Mouse (Mus musculus) gastrocnemius, adult 18-20 months (tissue): ENCODE measurements around the gene Zfp618. TPM values are rescaled to one million over a fixed set of nuclear protein-coding genes. Genes with fewer than 3 reads are reported as not detected.

Experiments
- DNase-seq: peaks from one replicate; pipeline ENCODE4 v3.0.0; 2021; ENCODE audit warnings: low spot score
- total RNA-seq, 2 experiments: library from RNA; stranded (reverse); gene quantifications; 2 replicates each; pipeline ENCODE4 v1.2.3; 2021

The Zfp618 gene
- total RNA-seq, 2 experiments from 2014 or later, result 0.18 to 0.28 TPM

DNA sequence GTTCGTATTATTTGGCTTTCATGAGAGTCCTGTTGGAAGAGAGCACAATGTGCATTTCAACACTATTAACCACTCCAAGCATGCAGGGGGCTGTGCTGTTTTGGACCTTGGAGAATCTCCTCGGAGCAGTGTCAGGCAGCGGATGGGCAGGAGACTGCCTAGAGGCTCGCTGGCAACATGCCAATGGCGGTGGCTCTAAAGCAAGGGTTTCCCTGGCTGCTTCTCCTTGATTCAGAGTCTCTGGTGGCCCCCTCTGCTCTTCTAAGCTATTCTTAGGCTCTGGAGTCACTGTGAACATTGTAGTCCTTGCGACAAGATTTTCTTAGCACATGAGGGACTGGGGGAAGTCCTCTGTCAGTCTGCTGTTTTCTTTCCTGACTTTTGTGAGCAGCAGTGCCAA, 33.5 kb downstream of the Zfp618 start:
- peak; percentile 11 for DNase-seq

DNA sequence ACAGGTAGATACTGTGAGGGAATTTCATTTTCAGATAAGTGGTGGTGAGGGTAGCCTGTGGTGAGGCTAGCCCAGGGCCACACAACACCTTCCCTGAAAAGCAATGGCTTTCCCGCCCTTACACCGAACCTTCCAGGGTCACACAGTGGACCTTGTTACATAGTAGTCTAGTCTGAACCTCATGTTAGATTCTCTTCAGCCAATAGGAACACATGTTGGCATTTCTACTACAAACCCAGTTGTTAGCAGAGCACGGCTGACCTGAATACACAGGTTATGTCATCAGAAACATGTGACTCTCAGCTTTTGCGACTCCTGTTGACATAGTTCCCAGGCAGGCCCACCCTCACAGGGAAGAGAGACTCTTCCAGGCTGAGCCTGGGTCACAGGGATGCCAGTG, 33.9 kb downstream of the Zfp618 start:
- DNase-seq, result no peak

DNA sequence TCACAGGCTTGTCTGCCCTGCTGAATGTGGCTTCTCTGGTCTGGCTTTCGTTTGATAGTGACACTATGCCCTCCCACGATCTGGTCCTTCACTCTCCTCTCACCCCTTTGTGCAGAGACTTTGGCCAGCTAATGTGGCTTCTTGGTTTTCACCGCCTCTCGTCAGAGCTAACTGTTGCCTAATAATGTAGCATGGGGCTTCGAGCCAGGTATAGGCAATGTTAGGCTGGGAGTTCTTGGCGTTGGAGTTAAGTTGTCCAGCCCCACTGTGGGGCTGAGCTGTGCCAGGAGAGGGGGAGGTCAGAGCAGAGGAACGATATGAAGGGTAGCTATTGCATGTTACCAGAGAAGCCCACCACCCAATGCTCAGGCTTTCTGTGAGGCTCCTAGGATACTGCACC, 34.5 kb downstream of the Zfp618 start:
- no peak for DNase-seq

DNA sequence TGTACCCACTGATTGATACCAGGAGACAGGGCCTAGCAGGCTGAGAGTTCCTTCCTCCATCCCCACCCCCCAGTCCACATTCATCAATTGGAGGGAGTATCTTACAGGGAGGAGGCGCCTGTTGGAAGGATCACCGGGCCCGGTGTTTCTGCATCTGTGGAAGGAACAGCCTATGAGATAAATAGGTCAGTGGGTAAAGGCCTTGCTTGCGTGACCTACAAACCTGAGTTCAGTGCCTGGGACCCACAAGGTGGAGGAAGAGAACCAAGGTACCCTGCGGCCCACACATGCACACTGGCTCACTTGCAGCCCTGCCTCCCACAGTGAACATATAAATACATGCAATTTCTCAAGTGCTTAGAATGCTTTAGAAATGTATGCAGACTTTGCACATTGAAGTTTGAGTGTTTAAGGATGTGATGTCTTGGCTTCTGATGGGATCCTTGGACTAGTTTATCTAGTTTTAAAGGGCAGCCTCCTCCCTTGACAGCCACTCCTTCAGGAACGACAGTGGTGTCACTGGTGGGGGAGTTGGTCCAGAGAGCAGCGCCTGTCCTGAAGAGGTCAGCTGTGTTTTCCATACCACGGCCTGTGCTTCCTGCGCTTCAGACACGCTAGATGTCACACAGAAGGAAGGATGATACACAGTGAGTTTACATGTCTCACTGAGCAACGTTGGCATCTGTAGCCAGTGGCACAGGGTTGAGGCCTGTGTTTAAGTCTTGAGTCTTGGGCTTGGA, 35.1 kb downstream of the Zfp618 start:
- DNase-seq, result no peak

DNA sequence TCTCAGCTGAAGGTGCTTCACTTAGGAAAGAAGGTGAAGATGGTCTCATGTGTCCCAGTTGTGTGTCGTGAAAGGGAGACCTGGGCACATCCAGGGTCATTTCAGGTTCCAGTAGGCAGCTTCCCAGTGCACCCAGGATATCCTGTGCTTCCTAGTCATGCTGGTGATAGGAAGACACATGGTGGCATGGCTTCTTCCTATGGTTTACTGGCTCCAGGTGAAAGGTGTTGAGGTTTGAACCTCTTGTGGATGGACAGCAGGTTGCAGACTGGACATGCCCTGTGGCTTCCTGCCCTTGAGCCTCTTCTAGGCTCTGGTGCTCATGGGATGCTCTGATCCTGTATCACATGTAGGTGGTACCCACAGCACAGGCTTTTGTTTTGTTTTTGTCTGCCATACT, 37.0 kb downstream of the Zfp618 start:
- no peak for DNase-seq

DNA sequence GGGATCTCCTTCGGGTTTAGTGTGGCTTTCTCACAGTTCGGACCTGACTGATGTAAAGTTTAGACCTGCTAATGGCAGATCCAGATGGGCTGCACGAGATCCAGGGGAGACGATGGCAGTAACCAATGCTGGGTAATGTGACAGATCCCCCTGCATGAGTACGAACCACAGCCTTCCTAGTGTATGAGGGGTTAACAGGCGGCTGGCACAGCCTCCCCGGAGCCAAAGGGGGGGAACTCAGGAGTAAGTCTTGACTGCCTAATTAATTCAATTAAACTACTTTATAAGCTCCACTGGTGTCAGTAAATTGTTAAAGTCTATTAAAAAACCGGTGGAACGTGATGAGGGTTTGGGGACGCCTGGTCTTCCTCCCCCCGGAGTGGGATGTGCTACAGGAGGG, 39.1 kb downstream of the Zfp618 start:
- DNase-seq, result no peak

DNA sequence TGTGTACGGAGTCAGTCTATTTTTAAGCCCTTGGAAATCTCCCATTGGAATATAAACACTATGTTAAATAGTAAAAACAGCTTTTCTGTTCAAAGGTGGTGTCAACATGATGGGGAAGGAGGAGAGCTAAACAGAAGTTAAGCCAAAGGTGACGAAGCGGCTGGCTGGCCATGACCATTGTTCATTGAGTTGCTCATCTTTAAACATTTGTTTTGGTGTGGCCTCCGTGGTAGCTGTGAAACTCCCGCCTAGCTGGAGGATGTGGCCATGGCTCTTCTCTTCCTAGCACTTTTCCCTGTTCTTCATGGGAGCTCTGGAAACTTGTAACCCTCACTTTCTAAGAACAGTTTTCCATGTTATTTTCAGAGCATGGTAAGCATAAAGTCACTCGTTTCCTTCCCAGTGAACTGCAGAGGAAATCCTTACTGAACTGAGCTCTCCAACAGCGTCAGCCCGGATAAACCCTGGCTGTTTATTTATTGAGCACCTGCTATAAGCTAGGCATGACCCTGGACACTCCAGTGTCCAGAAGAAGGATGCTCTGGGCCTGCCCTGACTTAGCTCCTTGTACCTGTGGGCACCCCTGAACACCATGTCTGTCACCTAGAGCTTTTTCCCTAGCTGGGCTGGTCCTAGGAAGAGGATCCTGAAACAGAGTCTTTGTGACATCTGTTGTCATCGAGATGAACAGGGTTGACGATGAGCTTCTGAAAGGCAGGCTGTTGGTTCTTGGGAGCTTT, 40.2 kb downstream of the Zfp618 start:
- no peak for DNase-seq

DNA sequence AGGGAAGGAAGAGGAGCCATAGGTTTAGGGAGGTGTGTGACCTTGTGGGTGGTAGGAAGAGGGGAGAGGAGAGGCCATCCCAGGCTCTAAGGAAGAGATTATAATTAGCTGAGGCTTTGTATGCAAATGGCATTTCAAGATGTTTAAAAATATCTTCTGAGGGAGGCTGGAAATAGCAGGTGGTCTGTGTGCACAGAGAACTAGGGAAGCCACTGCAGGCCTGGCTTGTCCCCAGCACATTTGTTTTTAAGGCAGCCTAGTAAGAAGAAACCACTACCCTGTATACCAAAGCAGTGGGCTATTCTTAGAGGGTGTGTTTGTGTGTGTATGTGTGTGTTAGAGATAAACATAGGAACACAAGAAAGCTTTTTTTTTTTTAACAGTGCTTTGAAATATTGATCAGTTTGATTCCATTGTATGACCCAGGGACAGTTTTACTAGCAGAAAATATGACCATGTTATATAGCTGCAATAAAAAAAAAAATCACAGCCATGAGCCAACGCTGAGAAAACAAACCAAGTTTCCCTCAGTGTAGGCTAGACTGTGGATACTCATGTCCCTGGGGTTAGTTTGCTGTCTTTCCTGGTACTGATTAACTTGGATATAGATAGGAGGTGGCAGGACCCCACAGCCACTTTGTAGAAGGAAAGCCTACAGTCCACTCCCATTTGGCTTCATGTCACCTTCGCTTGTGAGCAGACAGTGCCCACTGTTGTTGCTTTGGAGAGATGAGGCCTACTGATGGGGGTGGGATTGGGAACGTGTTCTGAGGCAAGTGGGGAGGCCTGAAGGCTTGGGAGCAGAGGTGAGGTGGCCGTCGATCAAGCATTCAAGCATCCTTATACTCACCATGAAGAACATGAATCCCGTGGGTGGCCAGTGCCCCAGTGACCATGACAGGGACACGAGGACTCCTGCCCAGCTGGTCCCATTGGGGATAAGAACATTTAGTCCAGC, 41.1 kb downstream of the Zfp618 start:
- DNase-seq, result no peak

DNA sequence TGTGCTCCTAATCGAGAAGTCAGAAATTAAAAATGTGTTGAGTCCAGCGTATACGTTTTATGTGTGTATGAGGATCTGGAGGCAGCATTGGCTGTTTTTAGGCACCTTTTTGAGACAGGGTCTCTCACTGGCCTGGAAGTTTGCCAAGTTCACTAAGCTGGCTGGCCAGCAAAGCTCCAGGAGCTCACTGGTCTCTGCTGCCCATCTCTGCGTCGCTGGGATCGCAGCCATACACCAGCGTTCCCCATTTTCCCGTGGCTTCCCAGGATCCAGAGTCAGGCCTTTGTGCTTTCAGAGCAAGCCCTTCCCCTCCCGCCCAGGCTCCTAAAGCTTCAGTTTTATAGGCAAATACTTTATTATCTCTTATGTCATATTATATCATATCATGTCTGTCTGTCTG, 42.8 kb downstream of the Zfp618 start:
- no peak for DNase-seq

DNA sequence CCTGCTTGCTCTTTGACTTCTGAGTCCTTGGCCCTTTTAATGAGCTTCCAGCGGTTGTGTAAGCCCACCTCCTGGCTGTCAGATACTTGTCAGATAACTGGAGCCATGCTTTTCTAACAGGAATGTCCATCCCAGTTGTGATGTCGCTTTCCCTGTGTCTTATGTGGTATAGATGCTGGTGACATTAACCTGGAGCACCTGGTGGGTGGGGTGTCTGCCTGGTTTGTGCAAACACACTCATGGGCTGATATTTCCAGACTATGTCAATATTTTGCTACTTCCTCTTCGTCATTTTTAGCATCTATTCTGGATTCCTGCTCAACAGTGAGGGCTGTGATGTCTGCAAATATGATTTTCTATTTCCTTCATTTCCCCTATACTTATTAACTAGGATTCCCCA, 43.4 kb downstream of the Zfp618 start:
- DNase-seq, result no peak

DNA sequence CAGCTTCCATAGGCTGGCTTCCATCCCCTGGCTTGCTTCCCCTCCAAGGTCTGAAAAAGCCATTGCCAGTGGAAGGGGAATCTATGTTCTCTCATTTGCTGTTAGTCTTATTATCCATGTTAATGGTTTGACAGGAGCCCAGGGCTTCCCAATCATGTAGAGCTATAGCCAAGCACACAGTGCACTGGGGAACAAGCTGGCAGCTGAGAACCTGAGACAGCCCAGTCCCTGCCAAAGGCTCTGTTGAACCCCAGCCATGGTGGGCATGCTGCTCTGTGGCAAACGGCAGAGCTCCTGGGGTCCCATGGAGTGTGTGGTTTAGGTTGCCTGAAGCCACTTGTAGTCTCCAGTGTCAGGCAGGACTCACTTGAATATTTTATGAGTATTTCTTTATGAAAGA, 44.4 kb downstream of the Zfp618 start:
- peak; percentile 7 for DNase-seq

DNA sequence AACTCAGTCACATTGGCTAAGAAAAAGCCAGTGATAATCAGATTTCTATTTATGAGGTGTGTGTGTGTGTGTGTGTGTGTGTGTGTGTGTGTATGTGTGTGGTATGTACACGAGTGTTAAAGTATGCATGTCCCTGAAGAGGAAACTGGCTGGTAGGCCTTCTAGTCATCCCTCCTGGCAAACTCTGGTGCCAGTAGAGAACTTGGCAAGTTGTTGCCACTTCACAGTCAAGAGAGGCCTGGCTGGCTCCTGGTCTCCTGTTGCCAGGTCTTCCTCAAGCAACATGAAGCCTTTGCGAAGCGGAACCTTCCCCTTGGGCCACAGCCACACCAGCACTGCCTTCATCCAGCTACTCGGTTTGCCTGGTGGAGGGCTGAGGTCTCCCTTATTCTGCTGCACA, 44.9 kb downstream of the Zfp618 start:
- peak; percentile 71 for DNase-seq

DNA sequence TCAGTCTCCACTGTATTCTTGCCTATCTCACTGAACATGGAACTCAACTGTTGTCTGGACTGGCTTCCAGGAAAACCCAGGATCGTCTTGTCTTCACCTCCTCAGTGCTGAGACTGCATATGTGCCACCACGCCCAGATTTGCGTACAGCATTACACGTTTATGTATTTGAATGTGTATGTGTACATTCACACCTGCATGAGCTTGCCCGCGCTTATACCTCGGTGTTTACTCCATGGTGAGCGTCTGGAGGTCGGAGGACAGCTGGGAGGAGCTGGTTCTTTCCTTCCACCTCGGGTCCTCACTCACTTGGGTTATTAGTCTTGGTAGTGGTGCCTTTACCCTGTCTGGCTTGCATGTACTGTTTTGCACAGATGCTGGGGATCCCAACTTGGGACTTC, 53.2 kb downstream of the Zfp618 start:
- no peak for DNase-seq

DNA sequence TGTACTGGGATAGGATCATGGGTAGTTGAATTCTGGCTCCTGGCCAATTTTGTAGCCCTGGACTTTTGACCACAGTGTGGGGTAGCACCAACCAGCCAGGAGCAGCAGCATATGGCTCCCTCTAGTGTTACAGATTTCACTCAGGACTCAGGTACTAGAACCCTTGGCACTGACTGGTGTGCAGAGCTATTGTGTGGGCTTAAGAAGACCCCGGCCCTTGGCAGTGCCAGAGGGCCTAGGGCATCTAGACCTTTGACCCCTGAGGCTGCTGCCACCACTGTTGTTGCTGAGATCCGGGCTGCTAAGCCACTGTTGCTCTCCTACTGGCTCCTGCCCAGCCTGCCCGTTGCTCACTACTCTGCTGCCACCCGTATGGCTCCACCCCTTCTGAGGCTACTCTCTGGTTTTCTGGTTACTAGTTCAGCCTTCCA, 54.1 kb downstream of the Zfp618 start:
- DNase-seq, result no peak

DNA sequence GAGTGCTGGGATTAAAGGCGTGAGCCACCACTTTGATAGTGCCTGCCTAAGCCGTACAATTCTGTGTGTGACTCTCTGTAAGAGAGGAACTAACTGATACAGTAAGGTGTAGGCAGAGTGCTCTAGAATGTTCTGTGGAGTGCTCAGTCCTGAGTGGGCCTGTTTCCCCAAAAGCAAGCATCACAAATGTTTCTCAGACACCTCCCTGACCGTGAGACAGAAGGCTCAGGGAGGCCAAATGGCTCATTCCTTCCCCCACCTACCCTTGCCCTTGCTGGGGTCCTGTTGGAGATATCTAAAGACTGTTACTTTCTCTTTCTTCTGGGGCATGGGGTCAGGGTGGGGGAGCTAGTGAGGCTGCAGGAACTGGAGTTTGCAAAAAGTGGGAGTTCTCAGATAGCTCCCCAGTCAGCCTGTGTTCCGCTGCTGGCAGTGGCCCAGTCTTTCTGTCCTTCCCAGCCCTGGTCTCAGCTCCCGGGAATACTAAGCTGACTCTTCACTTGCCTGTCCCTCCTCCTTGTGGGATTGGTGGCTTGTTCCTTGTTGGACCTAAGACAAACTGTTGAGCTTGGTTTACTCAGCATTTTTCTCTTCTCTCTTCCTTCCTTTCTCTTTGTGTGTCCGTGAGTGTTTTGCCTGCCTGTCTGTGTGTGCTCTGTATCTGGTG, 55.8 kb downstream of the Zfp618 start:
- no peak for DNase-seq

DNA sequence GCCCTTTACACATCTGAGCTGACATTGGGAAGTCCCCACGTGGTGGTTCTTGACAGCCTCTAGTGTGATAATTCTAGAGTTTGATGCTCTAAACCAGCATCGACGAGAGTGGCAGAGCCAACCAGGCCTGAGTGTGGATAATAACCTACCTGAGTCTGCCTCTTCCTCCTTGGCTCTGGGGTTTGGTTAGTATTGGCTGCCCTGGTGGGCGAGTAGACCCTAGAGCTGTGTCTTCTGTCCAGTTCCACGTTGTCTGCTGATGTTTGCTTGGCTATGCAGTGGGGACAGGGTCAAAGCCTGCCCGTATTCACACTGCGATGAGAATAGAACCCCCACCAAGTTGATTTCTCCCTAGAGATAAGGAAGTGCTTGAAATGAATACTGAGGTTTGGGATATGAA, 58.1 kb downstream of the Zfp618 start:
- no peak for DNase-seq

DNA sequence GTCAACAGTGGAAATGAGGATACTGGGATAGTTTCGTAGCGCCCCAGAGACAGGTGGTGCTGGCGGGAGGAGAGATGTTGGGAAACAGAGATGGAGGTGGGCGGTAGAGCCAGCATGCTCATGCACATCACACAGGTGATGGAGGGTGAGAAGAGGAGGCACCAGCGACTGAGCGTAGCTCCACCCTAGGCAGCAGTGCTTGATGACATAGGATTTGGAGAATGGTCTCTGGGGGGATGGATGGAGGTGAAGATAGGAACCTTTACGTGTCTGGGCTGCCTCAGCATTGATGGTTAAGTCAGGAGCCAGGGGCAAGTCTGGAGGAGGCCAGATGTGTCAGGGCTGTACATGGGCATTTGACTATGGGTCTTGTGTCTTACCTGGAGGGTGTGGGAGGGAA, 58.7 kb downstream of the Zfp618 start:
- no peak for DNase-seq

DNA sequence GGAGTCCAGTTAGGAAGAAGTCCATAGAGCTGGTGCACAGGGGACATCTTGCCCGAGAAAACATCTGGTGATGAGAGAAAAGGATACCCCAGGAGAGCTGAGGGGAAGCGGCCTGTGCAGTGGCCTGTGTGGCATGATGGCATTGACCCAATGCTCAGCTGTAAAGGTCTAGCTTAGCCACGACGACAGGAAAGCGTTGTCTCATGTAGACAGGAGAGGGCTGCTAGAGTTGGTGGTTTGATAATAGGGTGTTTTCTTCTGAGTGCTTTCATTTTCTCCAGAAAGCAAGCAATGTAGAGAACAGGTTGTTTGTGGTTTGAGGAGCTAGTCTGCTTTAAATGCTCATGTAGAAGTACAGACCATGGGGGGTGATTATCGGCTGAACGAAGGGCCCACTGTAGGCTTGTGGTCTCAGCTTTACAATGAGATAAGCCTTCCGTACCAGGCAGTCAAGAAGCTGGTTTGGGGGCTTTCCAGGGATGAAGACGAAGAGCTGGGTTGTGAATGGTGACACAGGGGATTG, 59.4 kb downstream of the Zfp618 start:
- DNase-seq, result no peak

DNA sequence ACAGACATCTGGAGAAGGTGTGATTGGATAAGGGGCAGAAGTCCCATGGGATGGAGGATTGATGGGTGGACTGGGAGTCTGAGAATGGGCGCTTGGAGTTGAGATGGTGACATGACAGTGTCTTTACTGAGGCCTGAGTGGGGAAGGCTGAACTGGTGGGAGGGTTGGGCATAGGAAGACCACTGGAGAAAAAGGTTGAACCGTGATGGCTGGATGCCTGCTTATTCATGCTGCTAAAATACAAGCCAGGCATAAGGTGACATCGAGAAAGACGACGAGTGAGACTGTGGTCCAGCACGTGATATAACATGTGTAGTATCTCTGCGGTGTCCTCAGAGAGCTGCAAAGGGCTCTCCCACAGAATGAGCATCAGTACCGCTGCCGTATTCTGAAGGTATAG, 59.9 kb downstream of the Zfp618 start:
- no peak for DNase-seq

DNA sequence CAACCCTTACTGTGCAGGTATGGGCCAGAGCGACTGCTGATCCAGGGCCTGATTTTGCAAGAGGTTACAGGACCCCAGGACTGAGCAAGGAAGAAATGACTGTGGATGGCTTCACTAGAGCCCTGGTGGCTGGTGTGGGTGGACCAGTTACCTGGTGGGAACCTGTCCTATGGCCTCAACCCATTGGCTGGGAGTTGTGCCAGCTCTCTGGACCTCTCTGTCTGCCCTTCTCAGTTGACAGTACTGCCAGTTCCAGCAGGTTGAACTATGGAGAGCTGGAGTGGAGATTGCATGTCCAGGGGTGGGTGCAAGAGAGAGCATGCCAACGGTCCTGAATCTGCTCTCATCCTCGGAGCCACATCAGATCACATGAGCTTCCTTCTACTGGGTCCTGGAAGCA, 60.9 kb downstream of the Zfp618 start:
- DNase-seq, result no peak

DNA sequence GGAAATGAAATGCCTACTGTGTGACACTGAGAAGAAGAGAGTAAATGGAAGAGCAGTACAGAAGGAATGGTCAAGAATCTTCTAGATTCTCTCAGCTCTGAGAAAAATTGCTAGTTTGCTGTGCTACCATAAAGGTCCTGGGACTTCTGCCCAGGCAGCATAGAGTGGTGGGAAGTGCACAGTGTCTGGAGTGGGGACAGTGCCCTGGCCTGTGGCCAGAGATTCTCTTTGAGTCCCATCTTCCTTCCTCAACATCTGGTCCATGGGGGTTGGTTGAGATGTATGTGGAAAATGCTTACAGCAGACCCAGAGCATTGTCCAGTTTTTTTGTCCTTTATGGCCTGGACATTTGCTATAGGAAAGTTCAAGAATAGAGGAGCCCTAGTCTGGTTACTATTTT, 62.1 kb downstream of the Zfp618 start:
- DNase-seq, result no peak
